Mouse (Mus musculus) lung, adult 2 months (tissue): ENCODE data around the gene Vps37c. TPM values are rescaled to one million over a fixed set of nuclear protein-coding genes. Genes with fewer than 3 reads are reported as not detected.

Experiments used
- DNase-seq: peaks from one replicate; pipeline ENCODE4 v3.0.0; 2022
- H3K4me1 ChIP-seq: fragments of 200-500 bp; 2 replicates; pipeline ENCODE4 v1.6.1; 2011; ENCODE audit warnings: low read length; ENCODE audit not compliant: control insufficient read depth, insufficient read depth
- H3K4me3 ChIP-seq: fragments of 200-500 bp; replicated peaks from 2 replicates; pipeline ENCODE3; 2011; ENCODE audit warnings: low read depth, mild to moderate bottlenecking, control low read depth, low read length; ENCODE audit errors: extremely low read depth
- CTCF ChIP-seq: fragments of 200-500 bp; IDR thresholded peaks from 2 replicates; pipeline ENCODE4 v1.5.1; 2011; ENCODE audit warnings: mild to moderate bottlenecking, low read length, control low read depth; ENCODE audit not compliant: insufficient read depth
- POLR2A ChIP-seq: fragments of 200-500 bp; IDR thresholded peaks from 2 replicates; pipeline ENCODE4 v1.6.1; 2011; ENCODE audit warnings: low read depth, mild to moderate bottlenecking, control low read depth, low read length, borderline replicate concordance; ENCODE audit errors: extremely low read depth
- WGBS: fragments of 180-500 bp; shearing (Covaris S2); methylation state at CpG from one replicate; pipeline ENCODE4 v1.1.7; 2018; 5-methylcytosine and 5-hydroxymethylcytosine counted together
- polyA plus RNA-seq: library from polyadenylated mRNA; depleted of rRNA; stranded (reverse); fragments of >200 nt; gene quantifications from 2 replicates; pipeline ENCODE4 v1.2.3, GENCODE M21; 2012; rRNA removed

The Vps37c gene
- polyA plus RNA-seq, 1 experiment = 39.3 TPM

DNA sequence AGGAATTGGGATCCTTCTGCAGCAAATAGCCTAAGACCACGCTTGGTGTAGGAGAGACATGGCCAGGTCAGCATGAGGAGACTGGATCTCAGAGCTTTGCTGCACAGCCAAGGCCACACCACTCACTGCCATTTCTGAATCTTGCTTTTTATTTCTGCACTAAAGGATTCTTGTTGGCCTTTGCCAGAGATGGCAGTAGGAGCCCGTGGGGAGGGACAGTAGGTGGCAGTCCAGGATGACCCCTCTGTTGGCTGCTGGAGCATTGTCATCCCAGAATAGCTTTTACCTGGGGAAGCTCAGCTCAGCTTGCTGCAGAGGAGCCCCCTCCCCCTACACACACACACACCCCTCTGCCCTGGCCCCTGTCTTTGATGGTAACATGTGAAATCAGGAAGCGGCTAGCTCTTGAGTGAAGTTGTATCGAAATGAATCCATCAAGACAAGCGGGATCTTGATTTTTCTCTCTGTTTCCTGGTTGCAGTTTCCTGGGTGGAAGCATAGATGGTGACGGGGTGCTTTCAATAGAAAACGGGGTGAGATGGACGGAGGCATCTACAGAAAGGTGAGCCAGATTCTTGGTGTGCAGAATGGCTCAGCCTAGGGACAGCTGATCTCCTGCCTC lies 73.4 kb downstream of the Vps37c start:
- no peak for DNase-seq
- 80% methylated on average over 8 of the region's 8 CpGs for WGBS
- TF ChIP-seq CTCF (no peak), POLR2A (no peak)
- no peaks in the 10 kb centered on the region; the same call in 1 of the 2 replicates for H3K4me1 ChIP-seq
- no peak overlapping the region for H3K4me3 ChIP-seq

DNA sequence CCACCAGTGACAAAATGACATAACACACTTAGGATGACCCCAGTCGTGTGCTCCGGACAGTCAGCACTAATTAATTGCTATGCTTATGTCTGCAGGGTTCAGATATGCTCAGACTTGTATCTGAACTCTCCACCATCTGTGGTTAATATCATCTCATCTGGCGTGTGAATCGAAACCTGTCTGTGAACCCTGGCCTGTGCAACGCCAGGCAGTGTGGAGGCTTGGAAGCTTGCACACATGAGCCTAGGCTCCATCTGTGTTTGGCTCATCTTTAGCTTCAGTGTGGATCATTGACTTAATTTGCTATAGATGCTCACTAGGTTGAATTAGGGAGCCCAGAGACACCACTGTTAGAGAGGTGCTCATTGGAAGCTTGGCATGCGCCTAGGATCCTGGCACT lies 73.9 kb downstream of the Vps37c start:
- no peak for DNase-seq
- Histone ChIP-seq H3K4me3 (no peak overlapping the region), H3K4me1 (no peaks in the 10 kb centered on the region; the same call in 1 of the 2 replicates)
- TF ChIP-seq POLR2A (no peak), CTCF (no peak)
- 69% methylated on average over 6 of the region's 6 CpGs for WGBS

DNA sequence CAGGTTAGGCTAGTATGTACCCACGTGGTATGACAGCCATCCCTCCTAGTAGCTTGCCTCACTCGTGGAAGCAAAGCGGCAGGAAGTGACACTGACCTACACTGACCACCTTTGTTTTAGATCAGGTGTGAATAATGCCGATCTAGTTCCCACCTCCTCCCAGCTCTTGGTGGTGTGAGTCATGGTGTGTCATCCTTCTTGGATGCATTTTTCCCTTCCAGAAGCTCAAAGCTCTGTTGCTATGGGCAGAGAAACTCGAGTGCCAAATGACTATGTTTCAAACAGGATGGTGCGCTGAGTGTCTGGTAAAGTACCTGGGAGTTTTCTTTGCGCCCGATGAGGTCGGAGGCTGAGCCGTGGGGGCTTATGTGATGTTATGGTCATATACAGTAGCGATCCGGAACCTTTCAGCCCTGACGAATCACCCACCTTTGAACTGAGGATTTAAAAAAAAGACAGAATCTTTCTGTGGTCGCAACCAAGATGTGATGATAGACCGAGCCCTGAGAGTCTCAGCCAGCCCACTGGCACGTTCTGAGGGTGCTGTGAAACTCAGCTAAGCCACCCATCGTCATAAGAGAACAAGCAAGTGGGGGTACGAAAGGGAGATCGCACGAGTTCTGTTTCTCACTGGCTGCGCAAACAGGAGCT lies 75.0 kb downstream of the Vps37c start:
- no peak for TF ChIP-seq CTCF
- no peak for TF ChIP-seq POLR2A
- no peak for DNase-seq
- Histone ChIP-seq H3K4me1 (no peaks in the 10 kb centered on the region; the same call in 1 of the 2 replicates), H3K4me3 (no peak overlapping the region)
- 67% methylated on average over 21 of the region's 21 CpGs for WGBS

Other genes starting within 250 kb of the Vps37c start
- 20.6 and 25.6 TPM in 2 replicates for gene Lrrc10b, start 231.3 kb upstream of the Vps37c start, polyA plus RNA-seq
- 5.4 and 5.9 TPM in 2 replicates for gene Ppp1r32, start 205.8 kb upstream of the Vps37c start, polyA plus RNA-seq
- gene Cpsf7, start 163.5 kb upstream of the Vps37c start, polyA plus RNA-seq = 30.3 and 41.1 TPM in 2 replicates
- 16.2 and 23.0 TPM in 2 replicates for gene Sdhaf2, start 162.6 kb upstream of the Vps37c start, polyA plus RNA-seq
- gene Tmem216, start 132.5 kb upstream of the Vps37c start, polyA plus RNA-seq = 18.8 and 28.6 TPM in 2 replicates
- gene Cyb561a3, start 111.6 kb upstream of the Vps37c start, polyA plus RNA-seq = 88.4 and 113 TPM in 2 replicates
- 8.5 and 11.1 TPM in 2 replicates for gene Tmem138, start 111.4 kb upstream of the Vps37c start, polyA plus RNA-seq
- gene Ddb1, start 83.4 kb upstream of the Vps37c start, polyA plus RNA-seq = 83.7 and 127 TPM in 2 replicates
- gene Tkfc, start 83.1 kb upstream of the Vps37c start, polyA plus RNA-seq = 8.0 and 9.8 TPM in 2 replicates
- gene Vwce, start 54.5 kb upstream of the Vps37c start, polyA plus RNA-seq = 0.14 and 0.16 TPM in 2 replicates
- not detected in 2 replicates for gene Pga5, start 10.7 kb upstream of the Vps37c start, polyA plus RNA-seq
- gene Cd5, start 50.3 kb downstream of the Vps37c start, polyA plus RNA-seq = 2.4 and 4.4 TPM in 2 replicates
- 2.8 and 3.5 TPM in 2 replicates for gene Cd6, start 141.3 kb downstream of the Vps37c start, polyA plus RNA-seq
- 33.3 and 42.0 TPM in 2 replicates for gene Slc15a3, start 151.0 kb downstream of the Vps37c start, polyA plus RNA-seq
- 22.4 and 23.5 TPM in 2 replicates for gene Tmem132a, start 181.2 kb downstream of the Vps37c start, polyA plus RNA-seq
- 206 and 278 TPM in 2 replicates for gene Tmem109, start 193.3 kb downstream of the Vps37c start, polyA plus RNA-seq
- gene Prpf19, start 206.5 kb downstream of the Vps37c start, polyA plus RNA-seq = 159 and 186 TPM in 2 replicates
- gene Zp1, start 231.9 kb downstream of the Vps37c start, polyA plus RNA-seq = 0.21 and 0.33 TPM in 2 replicates
- gene Ptgdr2, start 248.4 kb downstream of the Vps37c start, polyA plus RNA-seq = 4.8 and 6.6 TPM in 2 replicates